Mouse (Mus musculus) cerebellum, adult 2 months (tissue): ENCODE data around the gene F830045P16Rik. TPM values are rescaled to one million over a fixed set of nuclear protein-coding genes. Genes with fewer than 3 reads are reported as not detected.

Experiments used
- DNase-seq, 2 experiments: peaks; one replicate each; pipeline ENCODE4 v3.0.0; 2021
- H3K27ac ChIP-seq: fragments of 200-500 bp; 2 replicates; pipeline ENCODE4 v1.5.1; 2012; ENCODE audit warnings: low read length, control low read depth, inconsistent platforms; ENCODE audit not compliant: insufficient read depth
- H3K27me3 ChIP-seq: fragments of 200-500 bp; 2 replicates; pipeline ENCODE4 v1.6.1; 2012; ENCODE audit warnings: inconsistent platforms, mild to moderate bottlenecking, low read length, moderate library complexity; ENCODE audit not compliant: control insufficient read depth, insufficient read depth
- H3K4me1 ChIP-seq: fragments of 200-500 bp; 2 replicates; pipeline ENCODE4 v1.6.1; 2011; ENCODE audit warnings: low read length; ENCODE audit not compliant: control insufficient read depth, insufficient read depth
- H3K4me3 ChIP-seq: fragments of 200-500 bp; replicated peaks from 2 replicates; pipeline ENCODE3; 2011; ENCODE audit warnings: mild to moderate bottlenecking, low read depth, low read length, control low read depth; ENCODE audit not compliant: insufficient read depth
- CTCF ChIP-seq: fragments of 200-500 bp; IDR thresholded peaks from 2 replicates; pipeline ENCODE4 v1.5.1; 2011; ENCODE audit warnings: low read depth, mild to moderate bottlenecking, control low read depth, low read length, moderate library complexity, borderline replicate concordance; ENCODE audit not compliant: insufficient read depth
- POLR2A ChIP-seq: fragments of 200-500 bp; IDR thresholded peaks from 2 replicates; pipeline ENCODE4 v1.6.1; 2011; ENCODE audit warnings: low read length, control low read depth, borderline replicate concordance; ENCODE audit not compliant: insufficient read depth
- whole genome bisulfite sequencing: fragments of 180-500 bp; shearing (Covaris S2); methylation state at CpG from one replicate; pipeline ENCODE4 v1.1.7; 2018; 5-methylcytosine and 5-hydroxymethylcytosine counted together
- polyA plus RNA-seq: library from polyadenylated mRNA; depleted of rRNA; stranded (reverse); fragments of >200 nt; gene quantifications from 2 replicates; pipeline ENCODE4 v1.2.3, GENCODE M21; 2012

The F830045P16Rik gene
- polyA plus RNA-seq, 1 experiment = 0.15 TPM

DNA sequence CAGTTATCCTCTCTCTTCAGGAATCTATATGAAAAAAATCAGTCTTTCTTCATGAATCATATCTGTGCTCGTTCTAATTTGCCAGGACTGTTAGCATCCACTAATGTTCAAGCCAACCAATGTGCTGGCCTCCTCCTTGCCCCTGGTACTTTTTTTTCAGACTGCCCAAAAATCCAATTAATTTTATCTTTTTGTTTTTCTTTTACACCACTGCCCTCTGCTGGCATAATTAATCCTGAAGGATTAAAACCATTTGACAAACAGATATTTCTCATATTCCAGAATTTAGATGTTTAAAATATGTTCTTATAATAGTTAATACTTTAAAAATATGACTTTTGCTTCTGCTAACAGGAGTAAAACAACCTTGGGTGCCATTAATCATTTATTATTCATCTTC lies 101.2 kb downstream of the F830045P16Rik start:
- Histone ChIP-seq H3K4me1 (no peaks in the 10 kb centered on the region), H3K27me3 (no peaks in the 10 kb centered on the region), H3K4me3 (no peak overlapping the region), H3K27ac (no peak overlapping the region)
- 16% methylated on average over 1 of the region's 1 CpGs for WGBS
- TF ChIP-seq CTCF (0 out of 2 replicates have a peak, but pooled peaks have one; percentile 8), POLR2A (no peak)
- no peak for DNase-seq

DNA sequence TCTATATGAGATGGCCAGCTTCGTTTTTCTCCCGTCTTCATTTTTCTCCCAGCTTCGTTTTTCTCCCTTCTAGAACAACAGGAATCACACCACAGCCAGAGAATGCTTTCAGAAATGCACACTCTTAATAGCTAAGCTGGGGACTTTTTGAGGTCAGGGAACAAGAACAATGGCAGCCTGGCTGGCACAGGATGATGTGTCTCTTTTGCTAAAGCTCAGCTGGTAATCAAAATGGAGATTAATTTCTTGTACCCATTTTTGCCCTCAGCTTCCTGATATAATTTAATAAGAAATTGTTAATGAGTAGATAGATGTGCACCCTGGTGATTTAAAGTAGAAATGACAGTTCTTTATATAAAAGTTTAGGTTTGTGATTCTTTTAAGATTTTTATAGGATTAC lies 112.7 kb downstream of the F830045P16Rik start:
- Histone ChIP-seq H3K4me1 (peaks cover 5% of the 10 kb centered on the region; the same call in 1 of the 2 replicates), H3K27ac (no peak overlapping the region), H3K27me3 (no peaks in the 10 kb centered on the region; the same call in 1 of the 2 replicates), H3K4me3 (no peak overlapping the region)
- WGBS = 18% methylated on average over 3 of the region's 3 CpGs
- DNase-seq = no peak
- TF ChIP-seq POLR2A (no peak), CTCF (no peak)

DNA sequence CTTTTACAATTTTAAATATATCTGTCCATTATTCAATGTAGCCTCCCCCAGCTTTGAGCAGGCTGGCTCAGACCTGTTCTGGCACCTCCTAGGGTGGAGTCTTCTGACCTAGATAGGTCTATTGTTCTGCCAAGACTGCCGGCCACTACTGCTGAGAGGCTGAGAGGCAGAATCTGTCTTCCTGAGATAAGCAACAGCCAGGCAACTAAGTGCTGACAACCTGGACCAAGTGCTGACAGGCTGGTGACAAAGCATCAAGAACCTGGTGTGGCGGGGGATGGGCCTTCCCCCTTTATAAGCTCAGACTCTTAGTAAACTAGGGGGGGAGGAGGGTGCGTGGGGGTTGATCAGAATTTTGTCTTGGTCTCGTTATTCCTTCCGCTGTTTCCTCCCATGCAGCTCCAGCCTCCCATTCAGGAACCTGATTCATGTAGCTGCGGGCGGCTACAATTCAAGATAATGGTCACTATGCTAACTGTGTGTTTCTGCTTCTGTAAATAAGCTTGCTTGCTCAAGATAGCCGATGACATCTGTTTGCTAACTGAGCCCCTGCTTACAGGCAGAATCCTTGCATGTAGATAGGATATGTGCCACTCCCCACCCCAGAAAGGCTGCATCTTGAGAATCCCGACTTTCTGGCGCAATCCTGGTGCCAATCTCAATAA lies 115.4 kb downstream of the F830045P16Rik start:
- Histone ChIP-seq H3K4me3 (no peak overlapping the region), H3K27ac (peak overlapping the region; percentile 78; the same call in 1 of the 2 replicates), H3K27me3 (no peaks in the 10 kb centered on the region; the same call in 1 of the 2 replicates), H3K4me1 (peaks cover 5% of the 10 kb centered on the region; the same call in 1 of the 2 replicates)
- WGBS = 79% methylated on average over 10 of the region's 10 CpGs
- TF ChIP-seq POLR2A (no peak), CTCF (no peak)
- peak; percentile 33 to 63 for DNase-seq

DNA sequence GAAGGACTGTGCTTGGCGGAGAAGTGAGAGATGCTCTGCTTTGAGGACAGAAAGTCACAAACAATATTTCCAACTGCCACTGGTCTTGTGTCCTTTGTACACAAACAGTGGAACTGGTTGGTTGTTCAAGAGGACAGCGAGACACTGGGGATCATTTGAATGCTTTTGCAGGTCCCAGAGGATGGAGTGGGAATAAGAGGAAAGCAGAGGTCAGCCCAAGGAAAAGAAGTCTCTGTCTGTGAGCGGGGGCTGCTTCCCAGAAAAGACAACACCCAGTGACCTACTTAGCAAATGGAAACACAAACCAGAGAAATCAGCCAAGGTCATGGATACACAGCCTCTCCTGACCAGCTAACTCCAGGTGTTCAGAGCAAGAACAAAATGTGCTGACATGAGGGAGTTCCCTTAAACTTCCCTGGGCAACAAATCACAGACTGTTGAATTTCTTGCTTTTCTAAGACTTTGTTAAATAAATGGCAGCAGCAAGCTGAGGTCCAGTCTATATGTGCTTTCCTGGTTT lies 117.0 kb downstream of the F830045P16Rik start:
- Histone ChIP-seq H3K27me3 (no peaks in the 10 kb centered on the region; the same call in 1 of the 2 replicates), H3K27ac (no peak overlapping the region), H3K4me3 (no peak overlapping the region), H3K4me1 (peaks cover 5% of the 10 kb centered on the region; the same call in 1 of the 2 replicates)
- DNase-seq = no peak
- WGBS = 84% methylated on average over 3 of the region's 3 CpGs
- no peak for TF ChIP-seq POLR2A
- TF ChIP-seq CTCF = no peak

DNA sequence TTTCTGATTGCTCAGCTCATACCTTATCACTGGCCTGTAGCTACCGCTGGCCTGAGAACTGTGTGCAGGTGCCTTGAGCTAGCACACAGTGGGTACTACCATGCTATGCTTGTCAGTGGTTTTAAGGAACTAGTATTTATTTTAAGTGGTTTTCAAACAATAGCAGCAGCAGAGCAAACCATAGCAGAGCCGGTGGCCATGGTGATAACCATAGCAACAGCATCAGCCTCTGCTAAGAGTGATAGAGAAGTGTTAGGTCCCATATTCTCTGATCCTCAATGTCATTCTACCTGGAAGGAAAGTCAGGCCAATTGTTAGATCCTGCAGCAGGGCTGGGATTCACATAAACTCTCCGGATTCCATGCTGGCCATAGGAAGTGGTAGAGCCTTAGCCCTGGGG lies 121.8 kb downstream of the F830045P16Rik start:
- Histone ChIP-seq H3K27me3 (no peaks in the 10 kb centered on the region), H3K4me3 (no peak overlapping the region), H3K4me1 (peaks cover 4% of the 10 kb centered on the region; the same call in 1 of the 2 replicates), H3K27ac (no peak overlapping the region)
- 84% methylated on average over 3 of the region's 3 CpGs for WGBS
- TF ChIP-seq POLR2A (no peak), CTCF (no peak)
- no peak for DNase-seq

DNA sequence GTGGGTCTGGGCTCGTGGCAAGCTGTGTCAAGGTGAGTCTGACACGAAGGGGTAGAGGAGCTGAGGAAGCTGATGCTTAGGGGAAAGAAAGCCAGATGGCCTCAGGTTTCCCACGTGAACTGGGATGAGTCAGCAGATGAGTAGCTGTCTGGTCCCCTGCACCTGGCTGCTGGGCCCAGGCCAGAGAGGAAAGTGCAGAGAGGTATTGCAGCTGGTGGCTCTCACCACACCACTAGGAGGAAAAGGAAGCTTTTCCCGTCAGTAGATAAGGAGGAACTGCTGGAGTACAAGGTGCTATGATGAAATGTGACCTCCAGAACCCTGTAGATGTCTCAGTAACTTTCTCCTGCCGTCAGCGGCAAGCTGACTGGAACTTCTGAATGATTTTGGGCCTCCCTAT lies 122.9 kb downstream of the F830045P16Rik start:
- Histone ChIP-seq H3K27ac (no peak overlapping the region), H3K27me3 (no peaks in the 10 kb centered on the region), H3K4me3 (no peak overlapping the region), H3K4me1 (peaks cover 4% of the 10 kb centered on the region; the same call in 1 of the 2 replicates)
- peak in 1 of 2 experiments; percentile 25 for DNase-seq
- no peak for TF ChIP-seq POLR2A
- 59% methylated on average over 6 of the region's 6 CpGs for WGBS

DNA sequence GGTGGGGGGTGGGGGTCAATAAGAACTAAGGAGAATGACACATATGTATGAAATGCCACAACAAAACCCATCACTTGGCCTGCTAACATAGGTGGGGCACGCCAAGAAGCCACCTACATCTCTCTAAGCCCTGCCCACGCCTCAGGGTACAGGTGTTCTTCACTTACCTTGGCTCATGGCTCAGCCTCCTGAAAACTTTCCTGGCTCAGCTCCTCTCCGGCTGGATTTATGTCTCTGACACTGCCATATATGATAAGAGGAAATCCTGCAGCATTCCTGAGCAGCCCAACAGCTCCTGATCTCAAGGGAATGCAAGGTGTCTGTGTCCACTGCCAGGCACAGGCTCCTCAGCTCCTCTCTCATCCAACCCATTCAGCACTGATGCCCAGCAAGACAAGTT lies 124.8 kb downstream of the F830045P16Rik start:
- TF ChIP-seq CTCF = no peak
- no peak for TF ChIP-seq POLR2A
- no peaks in the 10 kb centered on the region for H3K27me3 ChIP-seq
- peaks cover 4% of the 10 kb centered on the region; the same call in 1 of the 2 replicates for H3K4me1 ChIP-seq
- whole genome bisulfite sequencing = 76% methylated on average over 3 of the region's 3 CpGs
- DNase-seq = no peak
- no peak overlapping the region for H3K27ac ChIP-seq
- H3K4me3 ChIP-seq = no peak overlapping the region

DNA sequence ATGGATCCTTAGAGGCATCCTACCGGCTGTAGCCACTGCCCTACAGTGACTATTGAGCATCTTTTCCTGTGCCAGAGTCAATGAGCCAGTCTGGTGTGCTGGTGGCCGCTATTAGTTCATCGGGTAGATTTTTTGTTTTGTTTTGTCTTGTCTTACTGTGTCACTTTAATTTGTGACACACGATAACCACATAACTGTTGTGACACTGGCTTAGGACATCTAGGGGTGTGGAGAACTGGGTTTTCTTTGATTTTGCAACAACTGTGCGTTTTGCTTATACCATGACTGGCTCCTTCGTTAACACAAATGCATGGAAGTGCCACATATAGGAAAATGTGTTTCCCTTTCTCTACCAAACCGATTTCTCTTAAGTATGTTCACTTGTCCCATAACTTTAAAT lies 126.1 kb downstream of the F830045P16Rik start:
- Histone ChIP-seq H3K27ac (no peak overlapping the region), H3K4me3 (no peak overlapping the region), H3K4me1 (peaks cover 4% of the 10 kb centered on the region; the same call in 1 of the 2 replicates), H3K27me3 (no peaks in the 10 kb centered on the region)
- WGBS = 94% methylated on average over 7 of the region's 7 CpGs
- no peak for TF ChIP-seq POLR2A
- TF ChIP-seq CTCF = no peak
- no peak for DNase-seq
